In genomic region chr2:156863487-156864160, GRCm38 (mm10) we compare ENCODE assay signal across 9 mouse cellular contexts. TPM values are rescaled to one million over a fixed set of nuclear protein-coding genes. Genes with fewer than 3 reads are reported as not detected.
DNase-seq lines count a peak whose midpoint lies in the region; ATAC-seq and TF ChIP-seq lines count a peak whose summit lies in the region.
"Had no signal": no experiment of that assay in that cellular context is flagged by ENCODE, and none has a peak within 500 bp of the region (broad histone marks: within the 10 kb centered on the region; RNA-seq: fewer than 3 reads in every experiment).

No protein-coding gene starts in this region.

- DNase-seq in B cell, adult 2 months: peak; percentile 32 to 34
- no peak for DNase-seq in Patski (ENCODE audit: low read depth, low spot score)
- DNase-seq in forebrain, embryonic 10.5 days (ENCODE audit: extremely low spot score, low spot score): no peak
- peak; percentile 52 for DNase-seq in liver, embryonic 11.5 days (ENCODE audit: low spot score)
- DNase-seq in monocyte, adult 2 months (ENCODE audit: low read depth in 1 of 2, low spot score in 2 of 2): peak; percentile 73 to 79
- DNase-seq in thymus, postnatal 25 days: peak; percentile 35
- DNase-seq in gastrocnemius, postnatal 25 days: no peak

- in situ Hi-C loops in Patski (cut with MboI; ENCODE audit: low pct_unique_long_range_greater_than_20kb): no loop called here

- peaks cover 27% of the 10 kb centered on the region for H3K4me1 ChIP-seq in forebrain, embryonic 10.5 days
- peaks cover 28% of the 10 kb centered on the region for H3K4me1 ChIP-seq in hindbrain, embryonic 15.5 days (replicated peaks)
- peaks cover 10% of the 10 kb centered on the region for H3K4me1 ChIP-seq in liver, embryonic 11.5 days (replicated peaks; ENCODE audit: control insufficient read depth, insufficient read depth, low read length)

- peak overlapping the region; percentile 97 for H3K4me3 ChIP-seq in forebrain, embryonic 10.5 days
- peak overlapping the region; percentile 86 for H3K4me3 ChIP-seq in hindbrain, embryonic 15.5 days
- peak overlapping the region; percentile 100 for H3K4me3 ChIP-seq in liver, embryonic 11.5 days (ENCODE audit: low read depth, low read length)

- peak overlapping the region; percentile 92 for H3K27ac ChIP-seq in forebrain, embryonic 10.5 days
- peak overlapping the region; percentile 86 for H3K27ac ChIP-seq in hindbrain, embryonic 15.5 days (replicated peaks)
- peak overlapping the region; percentile 92 for H3K27ac ChIP-seq in liver, embryonic 11.5 days (ENCODE audit: low read depth, low read length)

- peak overlapping the region; percentile 78 for H3K4me2 ChIP-seq in hindbrain, embryonic 15.5 days
- H3K4me2 ChIP-seq in liver, embryonic 11.5 days: peak overlapping the region; percentile 82

- POLR2A ChIA-PET in Patski (lab: Charles Lee): interaction anchor here (0.5 to 1.4 kb wide), 2 partner anchors 22 to 29 kb away, joined by 3 to 4 read pairs; no protein-coding TSS in a partner anchor

- H3K9ac ChIP-seq in hindbrain, embryonic 15.5 days: peak overlapping the region; percentile 86
- H3K9ac ChIP-seq in liver, embryonic 11.5 days (ENCODE audit: low read depth, low read length): peak overlapping the region; percentile 99

- no peaks in the 10 kb centered on the region for H3K27me3 ChIP-seq in Patski
- no peaks in the 10 kb centered on the region for H3K27me3 ChIP-seq in forebrain, embryonic 10.5 days (ENCODE audit: poor library complexity, severe bottlenecking)
- H3K27me3 ChIP-seq in hindbrain, embryonic 15.5 days: no peaks in the 10 kb centered on the region
- no peaks in the 10 kb centered on the region for H3K27me3 ChIP-seq in liver, embryonic 11.5 days (replicated peaks; ENCODE audit: control insufficient read depth, insufficient read depth, low read length)

- ATAC-seq in Patski: peak; percentile 40
- no peak for ATAC-seq in hindbrain, embryonic 15.5 days (ENCODE audit: low FRiP score, low read depth)
- peak; percentile 53 for ATAC-seq in liver, embryonic 11.5 days (replicated peaks; ENCODE audit: low FRiP score)

- TF ChIP-seq CTCF in Patski (IDR thresholded peaks at IDR 0.05): no peak

- peaks cover 61% of the 10 kb centered on the region for H3K36me3 ChIP-seq in forebrain, embryonic 10.5 days (replicated peaks)
- H3K36me3 ChIP-seq in hindbrain, embryonic 15.5 days: peaks cover 25% of the 10 kb centered on the region
- H3K36me3 ChIP-seq in liver, embryonic 11.5 days (ENCODE audit: control insufficient read depth, insufficient read depth, low read length): peaks cover 19% of the 10 kb centered on the region; the same call in 1 of the 2 replicates

- WGBS in forebrain, embryonic 10.5 days: 5% methylated on average over 28 of the region's 28 CpGs
- 4% methylated on average over 28 of the region's 28 CpGs for WGBS in hindbrain, embryonic 15.5 days
- 2% methylated on average over 28 of the region's 28 CpGs for WGBS in liver, embryonic 11.5 days

- no peaks in the 10 kb centered on the region for H3K9me3 ChIP-seq in forebrain, embryonic 10.5 days
- H3K9me3 ChIP-seq in hindbrain, embryonic 15.5 days: no peaks in the 10 kb centered on the region
- H3K9me3 ChIP-seq in liver, embryonic 11.5 days (ENCODE audit: control insufficient read depth, low read length): no peaks in the 10 kb centered on the region

- CTCF ChIA-PET in Patski (lab: Charles Lee): interaction anchor here (0.7 to 1.7 kb wide), 4 partner anchors 16 to 133 kb away, joined by 3 to 5 read pairs (median 4); no protein-coding TSS in a partner anchor

RNA-seq across cellular contexts. Expression of gene Rab5if, which starts 0.7 kb away (rescaled TPM):
- 206 TPM for polyA plus RNA-seq in Patski (2021)
- polyA plus RNA-seq in forebrain, embryonic 10.5 days (2016; fragmentation: Nextera tagmentation; extraction: Ambion mirVana): 185 and 186 TPM in 2 replicates
- polyA plus RNA-seq in hindbrain, embryonic 15.5 days (2015; fragmentation: Nextera tagmentation; extraction: Ambion mirVana): 145 and 148 TPM in 2 replicates
- 247 and 278 TPM in 2 replicates for polyA plus RNA-seq in liver, embryonic 11.5 days (2014; fragmentation: Nextera tagmentation; extraction: Ambion mirVana)
- total RNA-seq in gastrocnemius, postnatal 25 days (2021): 10 to 100 TPM; 86.8 to 87.6 TPM

RNA-seq across cellular contexts. Expression of gene 4930518I15Rik, which starts 5.9 kb away (rescaled TPM):
- 0.82 TPM for polyA plus RNA-seq in Patski (2021)
- polyA plus RNA-seq in forebrain, embryonic 10.5 days (2016; fragmentation: Nextera tagmentation; extraction: Ambion mirVana): 7.7 and 9.3 TPM in 2 replicates
- polyA plus RNA-seq in hindbrain, embryonic 15.5 days (2015; fragmentation: Nextera tagmentation; extraction: Ambion mirVana): 9.1 TPM in 2 replicates
- polyA plus RNA-seq in liver, embryonic 11.5 days (2014; fragmentation: Nextera tagmentation; extraction: Ambion mirVana): 3.6 and 5.1 TPM in 2 replicates
- total RNA-seq in gastrocnemius, postnatal 25 days (2021): under 1 TPM; 0.33 to 0.99 TPM

RNA-seq across cellular contexts. Expression of gene Sla2, which starts 23.4 kb away (rescaled TPM):
- 0.09 TPM for polyA plus RNA-seq in Patski (2021)
- 0.60 and 0.94 TPM in 2 replicates for polyA plus RNA-seq in forebrain, embryonic 10.5 days (2016; fragmentation: Nextera tagmentation; extraction: Ambion mirVana)
- polyA plus RNA-seq in hindbrain, embryonic 15.5 days (2015; fragmentation: Nextera tagmentation; extraction: Ambion mirVana): 0.17 TPM in 1 of 2 replicates, not detected in the other
- 11.6 and 11.9 TPM in 2 replicates for polyA plus RNA-seq in liver, embryonic 11.5 days (2014; fragmentation: Nextera tagmentation; extraction: Ambion mirVana)
- total RNA-seq in gastrocnemius, postnatal 25 days (2021): not detected
- total RNA-seq: gastrocnemius, postnatal 4 days had no signal

RNA-seq across cellular contexts. Expression of gene Tgif2, which starts 23.8 kb away (rescaled TPM):
- 10.0 TPM for polyA plus RNA-seq in Patski (2021)
- polyA plus RNA-seq in forebrain, embryonic 10.5 days (2016; fragmentation: Nextera tagmentation; extraction: Ambion mirVana): 108 and 109 TPM in 2 replicates
- 21.3 and 22.6 TPM in 2 replicates for polyA plus RNA-seq in hindbrain, embryonic 15.5 days (2015; fragmentation: Nextera tagmentation; extraction: Ambion mirVana)
- 33.3 and 40.0 TPM in 2 replicates for polyA plus RNA-seq in liver, embryonic 11.5 days (2014; fragmentation: Nextera tagmentation; extraction: Ambion mirVana)
- total RNA-seq in gastrocnemius, postnatal 25 days (2021): under 1 TPM; 0.46 to 0.86 TPM

Comparison
In these comparisons a context has a peak if more than half of its experiments do, and no peak if none do; other contexts are left out.
1. DNase-seq: peak in B cell, adult 2 months (2 of 2), liver, embryonic 11.5 days (single experiment), monocyte, adult 2 months (2 of 2) and thymus, postnatal 25 days (single experiment); none in Patski (single experiment), forebrain, embryonic 10.5 days (single experiment) and gastrocnemius, postnatal 25 days (single experiment).
2. Peak in every context shown above with its lines, with median percentiles within 50 percentile points of each other: H3K27ac ChIP-seq and H3K4me3 ChIP-seq.